Mouse (Mus musculus) retina, postnatal 1 day (tissue): ENCODE measurements around the gene Ngf.

Experiments
- DNase-seq: peaks from one replicate; pipeline ENCODE4 v3.0.0-alpha.2; 2012

Ngf gene

GRCm38 (mm10) chr3:102508455-102508854, 38.7 kb downstream of the Ngf start:
- DNase-seq: peak; percentile 17

- no peak for DNase-seq
These were observed 39.9 kb downstream of the Ngf start for GRCm38 (mm10) chr3:102509601-102510000.

- DNase-seq: no peak
These were observed 47.2 kb downstream of the Ngf start for GRCm38 (mm10) chr3:102516937-102517336.

- DNase-seq: no peak
These were observed 51.3 kb downstream of the Ngf start for GRCm38 (mm10) chr3:102521061-102521460.

GRCm38 (mm10) chr3:102523711-102524110, 54.0 kb downstream of the Ngf start:
- no peak for DNase-seq

GRCm38 (mm10) chr3:102524951-102525350, 55.2 kb downstream of the Ngf start:
- DNase-seq: no peak

- no peak for DNase-seq
These were observed 56.1 kb downstream of the Ngf start for GRCm38 (mm10) chr3:102525856-102526255.

GRCm38 (mm10) chr3:102526481-102526880, 56.8 kb downstream of the Ngf start:
- no peak for DNase-seq

GRCm38 (mm10) chr3:102534744-102535143, 65.0 kb downstream of the Ngf start:
- DNase-seq: no peak

- DNase-seq: no peak
These were observed 73.9 kb downstream of the Ngf start for GRCm38 (mm10) chr3:102543646-102544045.

GRCm38 (mm10) chr3:102547536-102547935, 77.8 kb downstream of the Ngf start:
- DNase-seq: no peak

- no peak for DNase-seq
These were observed 84.4 kb downstream of the Ngf start for GRCm38 (mm10) chr3:102553935-102554670.

GRCm38 (mm10) chr3:102556108-102556507, 86.4 kb downstream of the Ngf start:
- DNase-seq: peak; percentile 3

GRCm38 (mm10) chr3:102556645-102557044, 86.9 kb downstream of the Ngf start:
- no peak for DNase-seq
